8 mouse cellular contexts compared by ENCODE assay signal in the genomic region with DNA sequence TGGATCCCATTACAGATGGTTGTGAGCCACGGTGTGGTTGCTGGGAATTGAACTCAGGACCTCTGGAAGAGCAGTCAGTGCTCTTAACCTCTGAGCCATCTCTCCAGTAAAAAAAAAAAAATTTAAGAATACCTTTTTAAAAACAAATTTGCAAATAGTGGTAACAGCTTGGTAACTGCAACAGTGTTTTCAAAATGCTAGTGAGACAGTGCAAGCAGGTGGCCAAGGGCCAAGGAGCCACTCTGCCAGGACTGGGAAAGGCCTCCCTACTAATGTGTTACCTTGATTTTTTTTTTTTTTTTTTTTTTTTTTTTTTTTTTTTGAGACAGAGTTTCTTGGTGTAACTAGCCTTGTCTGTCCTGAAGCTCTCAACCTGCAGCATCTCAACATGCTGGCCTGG. TPM values are rescaled to one million over a fixed set of nuclear protein-coding genes. Genes with fewer than 3 reads are reported as not detected.
A peak's percentile ranks its signal among the peaks of the same experiment; 100 is the strongest.
DNase-seq lines count a peak whose midpoint lies in the region; ATAC-seq lines count a peak whose summit lies in the region.
"Not testable (repeated sequence)": the region's sequence is repeated elsewhere in the genome, so short reads cannot be mapped to it uniquely, and the experiment has no call there.

No protein-coding gene starts in this region.

- not testable (repeated sequence) for H3K27ac ChIP-seq in forebrain, embryonic 15.5 days (replicated peaks); hindbrain, embryonic 15.5 days (replicated peaks); midbrain, embryonic 16.5 days (ENCODE audit: low read length)

- not testable (repeated sequence) for H3K27me3 ChIP-seq in forebrain, embryonic 15.5 days; hindbrain, embryonic 15.5 days; midbrain, embryonic 16.5 days (ENCODE audit: control insufficient read depth, insufficient read depth, low read depth, low read length)

- H3K9me3 ChIP-seq in forebrain, embryonic 15.5 days; hindbrain, embryonic 15.5 days; midbrain, embryonic 16.5 days (replicated peaks; ENCODE audit: control insufficient read depth, low read length, poor library complexity, severe bottlenecking): not testable (repeated sequence)

- 80% methylated on average over 1 of the region's 1 CpGs for WGBS in forebrain, embryonic 15.5 days
- WGBS in hindbrain, embryonic 15.5 days: 86% methylated on average over 1 of the region's 1 CpGs
- WGBS in midbrain, embryonic 16.5 days: 84% methylated on average over 1 of the region's 1 CpGs

- ATAC-seq in forebrain, embryonic 15.5 days (replicated peaks); hindbrain, embryonic 15.5 days (ENCODE audit: low FRiP score, low read depth); midbrain, embryonic 16.5 days: not testable (repeated sequence)

- H3K4me2 ChIP-seq in forebrain, embryonic 15.5 days (replicated peaks): peak overlapping the region; percentile 81; the same call in 1 of the 2 replicates
- H3K4me2 ChIP-seq in hindbrain, embryonic 15.5 days: peak overlapping the region; percentile 84
- H3K4me2 ChIP-seq in midbrain, embryonic 16.5 days (ENCODE audit: low read length): peak overlapping the region; percentile 59; the same call in 1 of the 2 replicates

- H3K4me1 ChIP-seq in forebrain, embryonic 15.5 days: peaks cover 23% of the 10 kb centered on the region
- H3K4me1 ChIP-seq in hindbrain, embryonic 15.5 days (replicated peaks): peaks cover 30% of the 10 kb centered on the region
- H3K4me1 ChIP-seq in midbrain, embryonic 16.5 days (ENCODE audit: control insufficient read depth, insufficient read depth, low read length): peaks cover 18% of the 10 kb centered on the region

- DNase-seq in 3134 (ENCODE audit: extremely low read depth, insufficient read length, low spot score): peak; percentile 7
- peak; percentile 39 to 69 for DNase-seq in adrenal gland, adult (ENCODE audit: inconsistent age in 2 of 2, low spot score in 1 of 2)
- peak; percentile 10 for DNase-seq in cerebellum, adult 11-12 months
- DNase-seq in kidney, postnatal 25 days: peak; percentile 40 to 66
- DNase-seq in urinary bladder, postnatal 14 days (ENCODE audit: low spot score): peak; percentile 10

- not testable (repeated sequence) for H3K4me3 ChIP-seq in forebrain, embryonic 15.5 days; hindbrain, embryonic 15.5 days; midbrain, embryonic 16.5 days (ENCODE audit: low read depth, low read length)

- H3K9ac ChIP-seq in forebrain, embryonic 15.5 days (replicated peaks); hindbrain, embryonic 15.5 days; midbrain, embryonic 16.5 days (ENCODE audit: low read depth, low read length): not testable (repeated sequence)

- H3K36me3 ChIP-seq in forebrain, embryonic 15.5 days; hindbrain, embryonic 15.5 days; midbrain, embryonic 16.5 days (ENCODE audit: control insufficient read depth, insufficient read depth, low read length): not testable (repeated sequence)

RNA-seq across cellular contexts. Expression of gene Ptpn9, which starts 2.5 kb away (rescaled TPM):
- polyA plus RNA-seq in forebrain, embryonic 15.5 days (2015; fragmentation: Nextera tagmentation; extraction: Ambion mirVana): 27.5 and 29.0 TPM in 2 replicates
- polyA plus RNA-seq in hindbrain, embryonic 15.5 days (2015; fragmentation: Nextera tagmentation; extraction: Ambion mirVana): 25.4 and 30.1 TPM in 2 replicates
- polyA plus RNA-seq in midbrain, embryonic 16.5 days (2015; fragmentation: Nextera tagmentation; extraction: Ambion mirVana): 24.4 and 25.8 TPM in 2 replicates

RNA-seq across cellular contexts. Expression of gene Snupn, which starts 46.5 kb away (rescaled TPM):
- 29.5 and 31.9 TPM in 2 replicates for polyA plus RNA-seq in forebrain, embryonic 15.5 days (2015; fragmentation: Nextera tagmentation; extraction: Ambion mirVana)
- polyA plus RNA-seq in hindbrain, embryonic 15.5 days (2015; fragmentation: Nextera tagmentation; extraction: Ambion mirVana): 27.6 and 27.8 TPM in 2 replicates
- 27.2 and 32.0 TPM in 2 replicates for polyA plus RNA-seq in midbrain, embryonic 16.5 days (2015; fragmentation: Nextera tagmentation; extraction: Ambion mirVana)

RNA-seq across cellular contexts. Expression of gene Imp3, which starts 59.9 kb away (rescaled TPM):
- 79.2 and 85.0 TPM in 2 replicates for polyA plus RNA-seq in forebrain, embryonic 15.5 days (2015; fragmentation: Nextera tagmentation; extraction: Ambion mirVana)
- polyA plus RNA-seq in hindbrain, embryonic 15.5 days (2015; fragmentation: Nextera tagmentation; extraction: Ambion mirVana): 70.5 and 70.7 TPM in 2 replicates
- polyA plus RNA-seq in midbrain, embryonic 16.5 days (2015; fragmentation: Nextera tagmentation; extraction: Ambion mirVana): 66.9 and 72.9 TPM in 2 replicates
